Mouse (Mus musculus) spleen, postnatal 10 days (tissue): ENCODE results near the gene Arhgap19.

Experiments
- DNase-seq, 2 experiments: peaks; one replicate each; pipeline ENCODE4 v3.0.0; 2021 to 2022; ENCODE audit warnings: low spot score in 2 of 2

Gene Arhgap19

GRCm38 (mm10) chr19:41738896-41739295, 63.0 kb downstream of the Arhgap19 start:
- DNase-seq: no peak

DNA sequence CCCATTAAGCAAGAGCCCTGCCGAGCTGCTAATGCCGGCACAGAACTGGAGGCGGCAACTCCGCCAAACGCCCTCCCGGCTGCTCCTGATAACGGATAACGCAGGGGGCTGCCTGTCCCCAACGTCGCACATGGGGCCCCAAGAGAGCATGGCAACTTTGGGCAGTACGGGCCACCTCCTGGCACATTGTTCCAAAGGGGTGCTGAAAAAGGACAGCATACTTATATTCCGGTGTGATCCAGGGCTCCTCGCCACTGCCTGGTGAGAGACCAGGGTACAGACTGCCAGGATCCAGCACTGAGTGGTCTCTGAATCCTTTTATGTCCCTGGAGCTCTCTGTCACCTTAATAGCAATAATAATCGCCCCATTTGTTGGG, 63.4 kb downstream of the Arhgap19 start:
- no peak for DNase-seq

GRCm38 (mm10) chr19:41737657-41738428, 64.0 kb downstream of the Arhgap19 start:
- DNase-seq: no peak

- DNase-seq: no peak
Measured at GRCm38 (mm10) chr19:41734685-41735084, 67.2 kb downstream of the Arhgap19 start.

- DNase-seq: no peak
Measured at GRCm38 (mm10) chr19:41725491-41725890, 76.4 kb downstream of the Arhgap19 start.

- DNase-seq: no peak
Measured at GRCm38 (mm10) chr19:41724831-41725470, 76.9 kb downstream of the Arhgap19 start.

DNA sequence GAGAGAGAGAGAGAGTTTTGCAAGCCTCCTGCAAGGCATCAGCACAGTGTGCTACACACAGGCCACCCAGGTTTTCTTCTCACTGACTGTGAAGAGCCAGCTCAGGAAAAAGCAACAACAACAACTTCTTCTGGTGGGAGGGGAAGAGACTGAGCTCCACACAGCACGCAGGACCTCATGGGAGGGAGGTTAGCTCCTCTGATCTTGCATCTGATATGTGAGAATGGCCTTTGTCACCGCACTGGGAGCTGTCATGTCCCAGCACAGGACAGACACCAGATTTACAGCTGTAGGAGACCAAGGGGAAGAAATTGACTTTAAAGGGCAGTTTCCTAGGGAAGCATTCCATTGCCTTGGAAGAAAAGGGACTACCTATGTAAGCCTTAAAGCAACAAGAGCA, 78.5 kb downstream of the Arhgap19 start:
- no peak for DNase-seq

DNA sequence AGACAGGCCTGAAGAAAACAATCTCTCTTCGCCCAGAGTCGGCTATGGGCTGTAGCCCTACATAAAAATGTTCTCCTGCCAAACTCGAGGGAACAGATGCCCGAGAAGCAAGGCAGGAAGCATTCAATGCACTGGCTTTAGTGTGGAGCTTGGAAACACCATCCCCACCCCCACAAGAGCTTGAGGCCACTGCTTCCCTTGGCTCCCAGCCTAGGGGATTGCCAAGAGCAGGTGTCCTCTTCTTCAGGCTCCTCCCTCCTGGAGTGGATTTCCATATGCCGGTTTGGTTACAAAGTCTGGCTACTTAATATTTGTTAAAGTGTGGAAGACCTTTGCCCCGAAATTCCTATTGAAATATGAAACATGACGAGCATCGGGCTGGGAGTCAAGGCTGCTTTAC, 82.4 kb downstream of the Arhgap19 start:
- DNase-seq: no peak
